Mouse (Mus musculus): ENCODE measurements at regions not wholly inside any gene's neighbourhood (a gene's known extent, or its start where the extent isn't known, plus 50 kb on each side); places are given as distances from the start of the nearest gene placed in this dataset.

GRCm38 (mm10) chr17:62367937-62368336, 513.2 kb downstream of the Efna5 start:
- Histone ChIP-seq H3K9ac (ENCODE audit: low read depth, low read length) (no peak overlapping the region), H3K9me3 (ENCODE audit: control insufficient read depth, low read length) (no peaks in the 10 kb centered on the region), H3K4me1 (ENCODE audit: control insufficient read depth, insufficient read depth, low read length) (no peaks in the 10 kb centered on the region), H3K27ac (ENCODE audit: low read length) (no peak overlapping the region), H3K27me3 (replicated peaks; ENCODE audit: control insufficient read depth, insufficient read depth, low read length) (no peaks in the 10 kb centered on the region), H3K36me3 (ENCODE audit: control insufficient read depth, insufficient read depth, low read length) (no peaks in the 10 kb centered on the region), H3K4me3 (ENCODE audit: low read length) (no peak overlapping the region), H3K4me2 (ENCODE audit: low read depth, low read length) (no peak overlapping the region)
- 44% methylated on average over 4 of the region's 4 CpGs for WGBS
- ATAC-seq, result no peak

- H3K27me3 ChIP-seq (replicated peaks; ENCODE audit: control insufficient read depth, insufficient read depth, low read length), result no peaks in the 10 kb centered on the region
- no peak overlapping the region for H3K4me2 ChIP-seq (ENCODE audit: low read depth, low read length)
- no peak overlapping the region for H3K4me3 ChIP-seq (ENCODE audit: low read length)
- H3K4me1 ChIP-seq (ENCODE audit: control insufficient read depth, insufficient read depth, low read length), result no peaks in the 10 kb centered on the region
- no peaks in the 10 kb centered on the region for H3K9me3 ChIP-seq (ENCODE audit: control insufficient read depth, low read length)
- H3K36me3 ChIP-seq (ENCODE audit: control insufficient read depth, insufficient read depth, low read length), result no peaks in the 10 kb centered on the region
- ATAC-seq, result no peak
- no peak overlapping the region for H3K9ac ChIP-seq (ENCODE audit: low read depth, low read length)
- H3K27ac ChIP-seq (ENCODE audit: low read length), result no peak overlapping the region
Measured at GRCm38 (mm10) chr17:62358323-62358722, 522.8 kb downstream of the Efna5 start.

- 59% methylated on average over 10 of the region's 10 CpGs for WGBS
- Histone ChIP-seq H3K9ac (ENCODE audit: low read depth, low read length) (no peak overlapping the region), H3K36me3 (ENCODE audit: control insufficient read depth, insufficient read depth, low read length) (no peaks in the 10 kb centered on the region), H3K4me1 (ENCODE audit: control insufficient read depth, insufficient read depth, low read length) (no peaks in the 10 kb centered on the region), H3K4me3 (ENCODE audit: low read length) (no peak overlapping the region), H3K9me3 (ENCODE audit: control insufficient read depth, low read length) (no peaks in the 10 kb centered on the region), H3K27ac (ENCODE audit: low read length) (no peak overlapping the region), H3K27me3 (replicated peaks; ENCODE audit: control insufficient read depth, insufficient read depth, low read length) (no peaks in the 10 kb centered on the region), H3K4me2 (ENCODE audit: low read depth, low read length) (no peak overlapping the region)
- no peak for ATAC-seq
Measured at GRCm38 (mm10) chr17:62337890-62338557, 543.1 kb downstream of the Efna5 start.

GRCm38 (mm10) chr17:62330226-62330625, 550.9 kb downstream of the Efna5 start:
- no peak overlapping the region for H3K4me3 ChIP-seq (ENCODE audit: low read length)
- H3K27ac ChIP-seq (ENCODE audit: low read length), result no peak overlapping the region
- no peaks in the 10 kb centered on the region for H3K27me3 ChIP-seq (replicated peaks; ENCODE audit: control insufficient read depth, insufficient read depth, low read length)
- H3K9me3 ChIP-seq (ENCODE audit: control insufficient read depth, low read length), result no peaks in the 10 kb centered on the region
- H3K36me3 ChIP-seq (ENCODE audit: control insufficient read depth, insufficient read depth, low read length), result no peaks in the 10 kb centered on the region
- H3K9ac ChIP-seq (ENCODE audit: low read depth, low read length), result no peak overlapping the region
- ATAC-seq, result no peak
- WGBS, result 89% methylated on average over 4 of the region's 4 CpGs
- no peaks in the 10 kb centered on the region for H3K4me1 ChIP-seq (ENCODE audit: control insufficient read depth, insufficient read depth, low read length)
- no peak overlapping the region for H3K4me2 ChIP-seq (ENCODE audit: low read depth, low read length)

- Histone ChIP-seq H3K27ac (ENCODE audit: low read length) (no peak overlapping the region), H3K4me1 (ENCODE audit: control insufficient read depth, insufficient read depth, low read length) (no peaks in the 10 kb centered on the region), H3K9ac (ENCODE audit: low read depth, low read length) (no peak overlapping the region), H3K4me3 (ENCODE audit: low read length) (no peak overlapping the region), H3K9me3 (ENCODE audit: control insufficient read depth, low read length) (no peaks in the 10 kb centered on the region), H3K27me3 (replicated peaks; ENCODE audit: control insufficient read depth, insufficient read depth, low read length) (no peaks in the 10 kb centered on the region), H3K36me3 (ENCODE audit: control insufficient read depth, insufficient read depth, low read length) (no peaks in the 10 kb centered on the region), H3K4me2 (ENCODE audit: low read depth, low read length) (no peak overlapping the region)
- ATAC-seq, result no peak
Measured at GRCm38 (mm10) chr17:62326844-62327243, 554.3 kb downstream of the Efna5 start.

- Histone ChIP-seq H3K9me3 (ENCODE audit: control insufficient read depth, low read length) (no peaks in the 10 kb centered on the region), H3K27ac (ENCODE audit: low read length) (no peak overlapping the region), H3K27me3 (replicated peaks; ENCODE audit: control insufficient read depth, insufficient read depth, low read length) (no peaks in the 10 kb centered on the region), H3K4me2 (ENCODE audit: low read depth, low read length) (no peak overlapping the region), H3K4me3 (ENCODE audit: low read length) (no peak overlapping the region), H3K4me1 (ENCODE audit: control insufficient read depth, insufficient read depth, low read length) (no peaks in the 10 kb centered on the region), H3K9ac (ENCODE audit: low read depth, low read length) (no peak overlapping the region), H3K36me3 (ENCODE audit: control insufficient read depth, insufficient read depth, low read length) (no peaks in the 10 kb centered on the region)
- no peak for ATAC-seq
- WGBS, result 59% methylated on average over 4 of the region's 4 CpGs
Measured at GRCm38 (mm10) chr17:62319033-62319432, 562.1 kb downstream of the Efna5 start.

GRCm38 (mm10) chr17:62310059-62310458, 571.1 kb downstream of the Efna5 start:
- no peak overlapping the region for H3K27ac ChIP-seq (ENCODE audit: low read length)
- H3K36me3 ChIP-seq (ENCODE audit: control insufficient read depth, insufficient read depth, low read length), result no peaks in the 10 kb centered on the region
- H3K4me2 ChIP-seq (ENCODE audit: low read depth, low read length), result no peak overlapping the region
- no peak for ATAC-seq
- no peak overlapping the region for H3K4me3 ChIP-seq (ENCODE audit: low read length)
- no peaks in the 10 kb centered on the region for H3K4me1 ChIP-seq (ENCODE audit: control insufficient read depth, insufficient read depth, low read length)
- H3K9me3 ChIP-seq (ENCODE audit: control insufficient read depth, low read length), result no peaks in the 10 kb centered on the region
- H3K9ac ChIP-seq (ENCODE audit: low read depth, low read length), result no peak overlapping the region
- WGBS, result 52% methylated on average over 3 of the region's 3 CpGs
- H3K27me3 ChIP-seq (replicated peaks; ENCODE audit: control insufficient read depth, insufficient read depth, low read length), result no peaks in the 10 kb centered on the region

- no peak for ATAC-seq
- Histone ChIP-seq H3K36me3 (ENCODE audit: control insufficient read depth, insufficient read depth, low read length) (no peaks in the 10 kb centered on the region), H3K9ac (ENCODE audit: low read depth, low read length) (no peak overlapping the region), H3K27ac (ENCODE audit: low read length) (no peak overlapping the region), H3K4me3 (ENCODE audit: low read length) (no peak overlapping the region), H3K9me3 (ENCODE audit: control insufficient read depth, low read length) (no peaks in the 10 kb centered on the region), H3K27me3 (replicated peaks; ENCODE audit: control insufficient read depth, insufficient read depth, low read length) (no peaks in the 10 kb centered on the region), H3K4me2 (ENCODE audit: low read depth, low read length) (no peak overlapping the region), H3K4me1 (ENCODE audit: control insufficient read depth, insufficient read depth, low read length) (no peaks in the 10 kb centered on the region)
- WGBS, result 84% methylated on average over 2 of the region's 2 CpGs
Measured at GRCm38 (mm10) chr17:62307111-62307510, 574.0 kb downstream of the Efna5 start.

- H3K27ac ChIP-seq (ENCODE audit: low read length), result no peak overlapping the region
- no peak overlapping the region for H3K4me3 ChIP-seq (ENCODE audit: low read length)
- 84% methylated on average over 1 of the region's 1 CpGs for WGBS
- no peak overlapping the region for H3K4me2 ChIP-seq (ENCODE audit: low read depth, low read length)
- no peaks in the 10 kb centered on the region for H3K27me3 ChIP-seq (replicated peaks; ENCODE audit: control insufficient read depth, insufficient read depth, low read length)
- no peak overlapping the region for H3K9ac ChIP-seq (ENCODE audit: low read depth, low read length)
- no peaks in the 10 kb centered on the region for H3K4me1 ChIP-seq (ENCODE audit: control insufficient read depth, insufficient read depth, low read length)
- H3K9me3 ChIP-seq (ENCODE audit: control insufficient read depth, low read length), result no peaks in the 10 kb centered on the region
- no peak for ATAC-seq
- no peaks in the 10 kb centered on the region for H3K36me3 ChIP-seq (ENCODE audit: control insufficient read depth, insufficient read depth, low read length)
Measured at GRCm38 (mm10) chr17:62306524-62306923, 574.6 kb downstream of the Efna5 start.

GRCm38 (mm10) chr17:62305140-62305539, 576.0 kb downstream of the Efna5 start:
- H3K27me3 ChIP-seq (replicated peaks; ENCODE audit: control insufficient read depth, insufficient read depth, low read length), result no peaks in the 10 kb centered on the region
- no peak overlapping the region for H3K4me2 ChIP-seq (ENCODE audit: low read depth, low read length)
- no peak overlapping the region for H3K27ac ChIP-seq (ENCODE audit: low read length)
- no peak overlapping the region for H3K9ac ChIP-seq (ENCODE audit: low read depth, low read length)
- no peaks in the 10 kb centered on the region for H3K36me3 ChIP-seq (ENCODE audit: control insufficient read depth, insufficient read depth, low read length)
- no peaks in the 10 kb centered on the region for H3K9me3 ChIP-seq (ENCODE audit: control insufficient read depth, low read length)
- 42% methylated on average over 3 of the region's 3 CpGs for WGBS
- no peak for ATAC-seq
- H3K4me3 ChIP-seq (ENCODE audit: low read length), result no peak overlapping the region
- H3K4me1 ChIP-seq (ENCODE audit: control insufficient read depth, insufficient read depth, low read length), result no peaks in the 10 kb centered on the region
